Mouse (Mus musculus): ENCODE results near the gene Eno1.

DNA sequence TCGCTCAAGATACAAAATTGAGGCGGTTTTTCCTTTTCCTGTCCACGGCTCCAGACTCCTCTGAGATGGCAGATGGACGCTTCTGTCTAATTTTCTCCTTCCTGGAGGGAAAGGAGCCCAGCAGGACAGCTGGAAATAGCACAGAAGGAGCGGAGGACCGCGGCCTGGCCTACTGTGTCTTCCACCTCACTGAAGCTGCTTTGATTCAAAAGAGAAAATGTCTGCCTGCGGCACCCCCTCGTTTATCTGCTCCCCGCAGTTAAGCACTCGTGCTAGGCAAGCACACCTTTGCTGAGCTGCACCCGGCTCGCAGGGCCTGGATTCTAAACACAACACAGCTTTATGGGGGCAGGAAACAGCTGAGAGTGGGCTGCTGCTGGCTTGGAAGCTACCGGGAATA is 21.9 kb downstream of the Eno1 start:
- no peak for TF ChIP-seq GATA1 (IDR thresholded peaks at IDR 0.05; ENCODE audit: low read length)
- no peak for TF ChIP-seq TAL1 (IDR thresholded peaks at IDR 0.05; ENCODE audit: low read length)
